Mouse (Mus musculus): ENCODE measurements around the gene Pum3. TPM values are rescaled to one million over a fixed set of nuclear protein-coding genes. Genes with fewer than 3 reads are reported as not detected.

Gene Pum3
- 10 to 100 TPM; 82.1 to 96.2 TPM for total RNA-seq (2021)
- long read RNA-seq, transcript Pum3-201 (18 exons, 3,471 nt): major isoform, 43 of 70 reads
- long read RNA-seq, partial matches to known transcripts: 13 of 70 reads
- long read RNA-seq, other reads (novel, unspliced or antisense): 14 of 70 reads

DNA sequence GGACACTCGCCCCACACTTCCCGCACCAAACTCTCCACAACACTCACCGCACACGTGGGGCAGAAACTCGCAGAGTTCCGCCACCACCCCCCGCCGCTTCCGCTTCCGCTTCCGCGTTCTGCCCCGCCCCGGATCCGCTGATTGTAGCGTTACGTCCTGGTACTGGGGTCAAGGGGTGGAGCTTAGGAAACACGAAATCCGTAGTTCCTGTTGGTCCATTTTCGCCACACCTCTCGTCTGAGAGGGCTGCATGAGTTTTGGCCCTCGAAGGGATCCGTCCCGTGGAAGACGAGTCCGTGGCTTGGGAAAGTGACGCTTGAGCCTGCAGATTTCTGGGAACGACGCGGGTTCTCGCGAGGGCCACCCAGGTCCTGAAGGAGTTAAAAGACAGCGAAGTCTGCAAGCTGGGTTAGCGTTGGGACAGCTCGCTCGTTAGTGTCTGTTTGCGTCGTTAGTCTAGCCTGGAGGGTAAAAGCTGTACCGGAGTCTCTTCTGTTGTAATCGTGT lies at the start of gene Pum3:
Gene Pum3 (minus strand): TSS at position 81 of the 507 bp plus-strand sequence.
- DNase-seq (ENCODE audit: low spot score in 2 of 2): peak; percentile 96

- DNase-seq (ENCODE audit: low spot score in 2 of 2): no peak
These were observed 37.1 kb upstream of the Pum3 start for GRCm38 (mm10) chr19:27466691-27467090.

DNA sequence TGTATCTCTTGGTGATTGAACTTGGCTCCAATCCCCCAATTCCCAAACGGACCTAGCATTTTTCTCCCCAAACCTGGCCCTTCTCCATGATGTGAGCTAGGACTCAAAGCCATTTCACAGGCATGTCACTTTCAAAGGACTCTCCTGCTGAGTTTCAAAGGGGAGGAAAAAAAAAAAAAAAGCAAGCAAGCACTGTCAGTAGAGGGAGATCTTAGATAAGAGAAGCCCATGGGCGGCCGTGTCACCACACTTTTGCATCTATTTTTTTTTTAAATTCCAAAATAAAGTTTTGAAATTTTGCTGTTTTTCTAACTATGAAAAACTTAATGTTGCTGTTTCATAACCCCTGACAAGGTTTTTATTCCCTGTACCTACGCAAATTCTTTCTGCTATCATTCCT lies 33.0 kb upstream of the Pum3 start:
- no peak for DNase-seq (ENCODE audit: low spot score in 2 of 2)

DNA sequence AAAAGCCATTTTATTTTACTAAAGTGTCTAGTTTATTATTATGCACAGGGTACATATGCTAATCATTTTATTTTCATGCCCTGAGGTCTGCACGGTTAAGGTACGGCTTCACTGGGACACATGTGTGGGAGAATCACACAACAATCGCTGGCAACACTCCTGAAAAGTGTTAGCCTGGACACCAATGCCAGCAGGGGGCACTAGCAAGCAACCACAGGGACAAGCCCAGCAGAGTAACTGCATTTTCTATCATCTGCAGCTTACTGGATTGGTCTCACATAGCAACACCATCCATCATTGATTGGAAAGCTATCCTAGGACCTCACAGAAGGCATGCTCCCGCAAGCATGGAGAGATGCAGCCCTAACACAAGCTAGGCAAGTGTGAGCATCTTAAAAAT lies 20.8 kb upstream of the Pum3 start:
- peak; percentile 79 to 82 for DNase-seq (ENCODE audit: low spot score in 2 of 2)

- DNase-seq (ENCODE audit: low spot score in 2 of 2): peak; percentile 61 to 73
These were observed 17.9 kb upstream of the Pum3 start for GRCm38 (mm10) chr19:27447515-27447914.

DNA sequence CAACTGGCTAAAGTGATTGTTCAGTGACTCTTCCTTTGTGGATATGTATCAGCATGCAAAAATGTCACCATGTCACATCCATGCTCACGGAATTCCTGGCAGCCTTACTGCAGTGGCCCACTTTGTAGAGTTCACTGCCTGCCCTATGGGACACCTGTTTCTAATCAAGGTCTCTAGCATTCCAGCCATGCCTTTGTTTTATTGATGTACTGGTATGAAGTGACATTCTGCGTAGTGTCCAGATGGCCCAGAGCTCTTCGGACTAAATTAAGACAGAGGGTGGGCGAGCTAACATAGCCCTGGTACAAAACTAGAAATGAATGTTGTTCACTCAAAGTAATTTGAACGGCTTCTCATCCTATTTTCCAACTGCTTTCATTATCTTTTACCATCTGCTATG lies 11.5 kb upstream of the Pum3 start:
- no peak for DNase-seq (ENCODE audit: low spot score in 2 of 2)

DNA sequence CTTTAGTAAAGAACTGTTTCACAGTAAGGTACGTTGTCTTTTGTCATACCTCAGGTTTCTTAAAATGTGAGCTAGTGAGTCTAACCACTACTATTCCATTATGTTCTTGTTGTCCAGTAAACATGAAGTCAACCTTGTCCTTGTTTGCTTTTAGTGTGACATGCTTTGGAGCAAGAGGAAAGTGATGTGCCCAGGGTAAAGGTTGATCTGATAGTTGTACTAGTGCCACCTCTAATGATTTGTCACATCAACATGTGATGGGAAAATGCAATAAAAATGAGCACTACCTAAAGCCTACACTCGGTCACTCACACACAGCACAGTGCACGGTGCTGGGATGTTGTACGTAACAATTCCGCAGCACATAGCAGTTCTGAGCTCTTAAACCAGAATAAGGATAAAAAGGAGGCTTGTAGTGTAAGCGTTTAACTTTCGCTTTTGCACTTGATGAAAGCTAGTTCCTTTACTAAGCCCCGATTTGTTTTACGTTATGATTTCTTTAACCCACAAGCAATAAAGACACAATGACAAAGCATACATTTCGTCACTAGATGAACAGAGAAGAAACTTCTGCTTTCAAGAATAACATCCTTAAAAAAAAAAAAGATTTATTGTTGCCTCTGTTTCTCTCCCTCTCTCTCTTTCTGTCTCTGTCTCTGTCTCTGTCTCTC lies 8.5 kb upstream of the Pum3 start:
- no peak for DNase-seq (ENCODE audit: low spot score in 2 of 2)

DNA sequence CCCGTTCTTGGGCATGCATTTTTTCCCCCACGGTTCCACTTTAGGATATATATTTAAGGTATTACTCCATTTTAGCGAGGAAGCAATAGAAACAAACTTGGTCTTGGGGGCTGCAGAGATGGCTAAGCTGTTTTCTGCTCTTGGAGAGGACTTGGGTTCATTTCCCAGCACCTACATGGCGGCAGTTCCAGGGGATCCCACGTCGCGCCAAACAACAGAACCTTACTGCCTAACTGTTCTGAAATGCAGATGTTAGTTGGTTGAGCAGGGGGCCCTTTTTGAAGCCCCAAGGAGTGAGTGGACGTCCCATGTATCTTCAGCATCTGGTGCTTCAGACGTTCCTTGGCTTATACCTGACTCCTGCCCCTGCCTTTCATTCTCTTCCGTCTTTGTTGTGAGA lies 781 bp upstream of the Pum3 start:
- peak in 1 of 2 experiments; percentile 30 for DNase-seq (ENCODE audit: low spot score in 2 of 2)

GRCm38 (mm10) chr19:27429281-27429680 lies 344 bp downstream of the Pum3 start:
- DNase-seq (ENCODE audit: low spot score in 2 of 2): no peak

DNA sequence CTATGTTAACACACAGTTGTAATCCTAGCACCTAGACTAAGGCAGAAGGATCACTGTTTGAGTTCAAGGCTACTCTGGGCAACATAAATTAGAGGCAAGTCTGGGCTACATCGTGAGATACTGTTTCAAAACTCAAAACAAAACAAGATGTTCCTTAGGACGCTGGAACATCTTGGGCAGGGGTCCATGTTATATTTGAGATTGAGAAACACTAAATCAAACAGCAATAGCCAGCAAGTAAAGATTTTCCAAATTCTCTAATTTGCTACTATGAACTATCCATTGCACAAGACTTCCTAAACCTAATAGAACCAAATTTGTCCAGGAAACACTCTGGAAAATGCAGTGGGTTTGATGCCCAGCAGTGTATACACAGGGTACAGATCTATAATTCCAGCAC lies 1.8 kb downstream of the Pum3 start:
- no peak for DNase-seq (ENCODE audit: low spot score in 2 of 2)

GRCm38 (mm10) chr19:27426451-27426850 lies 3.2 kb downstream of the Pum3 start:
- no peak for DNase-seq (ENCODE audit: low spot score in 2 of 2)

GRCm38 (mm10) chr19:27425656-27426055 lies 4.0 kb downstream of the Pum3 start:
- peak; percentile 45 to 49 for DNase-seq (ENCODE audit: low spot score in 2 of 2)

DNA sequence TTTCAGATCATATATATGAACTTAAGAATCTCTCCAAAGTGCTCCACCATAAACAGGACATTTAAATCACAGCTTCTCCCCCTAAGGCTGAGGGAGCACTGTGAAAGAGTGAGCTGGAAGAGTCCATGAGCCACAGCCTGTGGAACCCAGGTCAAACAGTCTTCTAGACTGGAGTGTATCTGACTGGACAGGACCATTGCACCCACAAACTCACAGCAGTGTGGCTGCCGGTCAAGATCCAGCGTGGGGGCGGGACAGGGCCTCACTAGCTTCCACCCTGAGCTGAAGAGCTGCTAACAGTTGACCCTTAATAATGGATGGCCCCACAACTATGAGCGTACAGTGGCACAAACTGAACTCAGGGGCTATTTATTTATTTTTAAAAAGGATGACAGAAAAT lies 12.2 kb downstream of the Pum3 start:
- DNase-seq (ENCODE audit: low spot score in 2 of 2): no peak

GRCm38 (mm10) chr19:27416569-27416968 lies 13.1 kb downstream of the Pum3 start:
- DNase-seq (ENCODE audit: low spot score in 2 of 2): peak; percentile 65 to 67

DNA sequence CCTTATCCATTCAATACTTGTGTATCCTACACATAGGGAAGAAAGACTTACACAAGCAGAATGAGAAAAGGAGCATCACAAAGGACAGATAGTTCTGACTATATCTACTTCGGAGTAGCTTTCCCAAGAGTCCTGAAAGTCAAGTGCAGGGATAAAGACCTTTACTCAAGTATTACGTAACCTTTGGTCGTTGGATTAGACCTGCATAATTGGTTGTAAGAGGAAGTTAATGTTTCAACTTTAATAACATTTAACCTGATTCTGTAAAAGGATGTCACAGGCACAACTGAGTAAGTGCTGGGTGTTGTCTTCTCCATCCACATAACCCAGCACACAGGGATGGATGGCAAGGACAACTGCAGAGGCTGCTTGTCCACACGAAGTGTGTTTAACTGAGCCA lies 18.3 kb downstream of the Pum3 start:
- no peak for DNase-seq (ENCODE audit: low spot score in 2 of 2)

- DNase-seq (ENCODE audit: low spot score in 2 of 2): no peak
These were observed 18.9 kb downstream of the Pum3 start for GRCm38 (mm10) chr19:27410751-27411150.

DNA sequence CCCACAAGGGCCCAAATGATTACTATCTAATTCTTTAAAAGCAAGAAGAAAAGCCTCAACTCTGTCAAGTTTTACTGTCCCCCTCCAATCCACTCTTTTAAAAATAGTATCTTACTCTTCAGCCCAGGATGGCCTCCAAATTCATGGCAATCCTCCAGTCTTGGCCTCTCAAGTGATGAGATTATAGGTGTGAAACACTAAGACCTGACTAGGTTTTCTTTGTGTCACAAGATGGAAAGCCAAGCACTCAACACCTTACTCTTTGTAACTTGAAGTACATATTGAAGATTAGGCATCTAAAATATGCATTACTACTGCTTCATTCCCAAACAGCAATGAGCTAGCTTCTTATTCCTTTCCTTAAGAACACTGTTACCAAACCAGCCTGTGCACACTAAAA lies 19.8 kb downstream of the Pum3 start:
- no peak for DNase-seq (ENCODE audit: low spot score in 2 of 2)

- no peak for DNase-seq (ENCODE audit: low spot score in 2 of 2)
These were observed 20.4 kb downstream of the Pum3 start for GRCm38 (mm10) chr19:27409196-27409595.

GRCm38 (mm10) chr19:27397797-27398196 lies 31.8 kb downstream of the Pum3 start:
- DNase-seq (ENCODE audit: low spot score in 2 of 2): no peak

- DNase-seq (ENCODE audit: low spot score in 2 of 2): no peak
These were observed 32.4 kb downstream of the Pum3 start for GRCm38 (mm10) chr19:27397223-27397622.

GRCm38 (mm10) chr19:27396719-27397118 lies 32.9 kb downstream of the Pum3 start:
- DNase-seq (ENCODE audit: low spot score in 2 of 2): no peak

GRCm38 (mm10) chr19:27395936-27396335 lies 33.7 kb downstream of the Pum3 start:
- no peak for DNase-seq (ENCODE audit: low spot score in 2 of 2)

DNA sequence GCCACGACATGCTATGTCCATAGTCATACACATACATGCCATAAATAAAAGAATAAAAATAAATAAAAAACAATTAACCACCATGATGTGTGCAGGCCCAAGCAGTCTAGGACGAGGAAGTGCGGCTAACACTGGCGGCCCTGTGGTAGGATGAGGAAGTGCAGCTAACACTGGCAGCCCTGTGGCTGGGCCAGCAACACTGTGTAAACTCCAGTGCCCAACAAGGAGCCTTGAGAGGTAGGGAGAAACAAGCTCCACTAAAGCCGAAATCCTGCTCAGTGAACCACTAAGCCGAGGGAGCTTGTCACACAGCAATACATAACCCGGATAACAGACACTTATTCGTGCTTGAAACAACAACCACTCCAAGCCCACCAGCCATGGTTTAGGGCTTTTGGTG lies 34.1 kb downstream of the Pum3 start:
- no peak for DNase-seq (ENCODE audit: low spot score in 2 of 2)
